Mouse (Mus musculus): ENCODE measurements around the gene Lad1.
A peak's percentile ranks its signal among the peaks of the same experiment; 100 is the strongest.

The Lad1 gene

DNA sequence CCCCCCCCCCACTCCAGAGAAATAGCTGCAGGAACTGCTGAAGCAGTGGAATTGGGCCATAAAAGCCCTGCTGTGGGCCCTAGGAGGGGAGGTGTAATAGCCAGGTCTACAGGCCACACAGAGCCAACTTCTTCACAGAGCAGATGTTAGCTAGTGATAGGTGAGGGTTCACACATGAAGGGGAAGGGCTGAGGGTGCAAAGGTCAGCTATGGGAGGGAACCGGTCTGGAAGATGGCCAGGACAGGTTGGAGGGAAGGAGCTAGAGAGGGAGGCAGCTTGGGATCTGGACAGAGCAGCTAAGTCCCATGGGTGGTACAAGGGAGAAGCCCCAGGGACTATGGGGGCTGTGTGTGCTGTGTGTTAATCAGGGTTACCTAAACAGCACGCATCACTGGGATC is 8.2 kb upstream of the Lad1 start:
- peak; percentile 70 to 78 for DNase-seq

DNA sequence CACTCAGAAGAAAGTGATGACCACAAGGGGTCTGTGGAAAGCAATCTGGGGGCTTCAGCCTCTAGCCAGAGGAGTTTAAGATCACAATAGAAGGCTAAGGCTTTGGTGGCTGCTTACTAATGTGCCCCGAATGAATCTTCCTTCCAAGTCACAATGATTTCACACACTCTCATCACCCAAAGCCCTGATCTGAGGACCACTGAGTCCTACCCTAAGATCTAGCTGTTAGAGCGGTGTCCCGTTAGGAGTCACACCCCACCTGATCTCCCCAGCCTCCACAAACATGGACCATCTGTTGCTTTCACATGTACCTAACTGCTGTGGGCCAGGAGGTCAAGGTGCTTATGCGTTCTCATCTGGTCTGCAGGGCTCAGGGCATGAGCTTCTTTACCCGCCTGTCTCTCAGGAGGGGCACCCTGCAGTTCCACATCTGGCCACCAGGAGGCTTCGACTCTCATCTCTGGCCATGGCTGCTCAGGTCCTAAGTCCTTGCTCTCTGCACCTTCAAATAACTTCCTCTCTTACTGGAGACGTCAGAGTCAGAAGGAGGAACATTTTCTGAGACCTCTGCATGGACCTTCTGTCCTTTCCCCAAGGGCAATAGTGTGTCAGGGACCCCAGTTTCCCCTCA is 7.3 kb upstream of the Lad1 start:
- DNase-seq, result peak; percentile 91 to 97

DNA sequence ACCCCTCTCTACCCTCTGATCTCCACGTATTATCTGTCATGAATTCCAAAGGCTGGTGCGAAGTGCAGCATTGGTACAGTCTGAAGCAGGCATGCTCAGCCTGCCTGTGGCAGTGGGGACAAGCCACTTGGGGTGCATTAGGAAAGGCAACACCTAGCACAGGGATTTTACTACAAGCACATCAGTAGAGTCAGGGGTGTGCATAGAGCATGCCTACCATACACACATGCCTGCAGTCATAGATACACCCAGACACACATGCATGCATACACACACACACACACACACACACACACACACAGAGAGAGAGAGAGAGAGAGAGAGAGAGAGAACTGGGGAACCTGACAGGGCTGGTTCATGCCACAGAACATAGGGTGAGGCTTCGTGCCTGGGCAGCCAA is 6.2 kb upstream of the Lad1 start:
- DNase-seq, result no peak

DNA sequence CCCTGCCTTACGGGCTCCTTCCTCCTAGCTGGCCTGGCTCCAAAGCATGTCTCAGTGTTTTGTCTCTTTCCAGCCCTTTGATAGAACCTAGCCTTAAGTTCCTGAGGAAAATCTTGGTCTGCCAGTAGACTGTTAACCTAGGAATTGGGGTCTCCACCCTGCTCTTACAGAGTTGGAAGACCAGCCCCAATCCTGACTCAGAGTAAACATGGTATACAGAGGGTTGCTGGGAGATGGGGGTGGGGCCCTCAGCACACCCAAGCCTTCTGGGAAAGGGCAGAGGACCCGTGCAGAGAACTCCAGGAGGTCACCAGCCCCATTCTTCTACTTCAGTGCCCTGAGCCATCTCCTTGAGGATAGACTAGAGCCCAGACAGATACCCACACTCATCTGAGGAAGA is 5.8 kb upstream of the Lad1 start:
- no peak for DNase-seq

DNA sequence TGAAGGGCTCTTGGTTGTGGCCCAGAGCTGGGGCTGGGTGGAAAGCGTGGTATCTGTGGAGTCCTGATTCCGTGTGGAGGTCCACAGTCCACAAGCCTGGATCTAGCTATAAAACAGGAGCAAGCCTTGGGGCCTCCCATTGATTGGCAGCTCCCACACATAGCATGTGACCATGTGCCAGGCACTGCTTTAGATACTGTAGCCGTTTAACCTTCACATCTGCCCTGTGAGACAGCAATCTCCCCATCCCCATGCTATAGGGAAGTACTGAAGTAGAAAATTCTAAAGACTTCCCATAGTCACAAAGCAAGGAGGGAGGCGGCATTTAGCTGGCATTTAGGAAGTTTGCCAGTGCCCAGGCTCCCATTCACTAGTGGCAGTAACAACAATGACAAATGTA is 5.3 kb upstream of the Lad1 start:
- DNase-seq, result peak in 1 of 2 experiments; percentile 67

DNA sequence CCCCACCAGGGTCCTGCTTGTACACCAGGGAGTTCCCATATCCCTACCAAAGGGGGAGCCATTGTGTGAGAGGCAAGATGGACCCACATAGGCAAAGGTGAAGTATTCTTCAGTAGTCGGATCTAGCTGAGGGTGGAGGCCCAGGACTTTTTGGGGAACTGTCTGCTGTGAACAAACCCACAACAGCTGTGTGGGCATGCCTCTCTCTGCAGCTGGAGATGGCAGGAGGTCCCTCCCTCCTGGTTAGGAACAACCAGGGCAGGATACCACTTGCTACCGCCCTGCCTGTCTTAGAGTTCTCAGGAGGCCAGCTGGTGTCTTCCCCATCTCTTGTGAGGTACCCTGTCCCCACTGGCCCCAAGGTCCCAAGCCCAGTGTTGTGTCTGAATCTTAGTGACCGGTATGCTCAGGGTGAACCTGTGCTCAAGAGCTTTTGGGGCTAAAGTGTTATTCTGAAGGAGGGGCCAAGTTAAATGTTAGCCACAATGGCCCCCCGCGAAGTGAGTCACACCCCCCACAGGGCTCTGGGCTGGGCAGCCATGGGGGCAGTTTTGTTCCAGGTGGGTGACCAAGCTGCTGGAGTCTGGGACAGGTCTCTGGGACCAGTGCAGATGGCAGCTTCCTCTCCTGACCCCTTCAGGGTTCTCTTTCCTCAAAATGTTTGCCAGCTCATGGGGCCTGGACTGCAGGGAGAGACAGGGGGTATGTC is 4.6 kb upstream of the Lad1 start:
- peak; percentile 82 to 92 for DNase-seq

DNA sequence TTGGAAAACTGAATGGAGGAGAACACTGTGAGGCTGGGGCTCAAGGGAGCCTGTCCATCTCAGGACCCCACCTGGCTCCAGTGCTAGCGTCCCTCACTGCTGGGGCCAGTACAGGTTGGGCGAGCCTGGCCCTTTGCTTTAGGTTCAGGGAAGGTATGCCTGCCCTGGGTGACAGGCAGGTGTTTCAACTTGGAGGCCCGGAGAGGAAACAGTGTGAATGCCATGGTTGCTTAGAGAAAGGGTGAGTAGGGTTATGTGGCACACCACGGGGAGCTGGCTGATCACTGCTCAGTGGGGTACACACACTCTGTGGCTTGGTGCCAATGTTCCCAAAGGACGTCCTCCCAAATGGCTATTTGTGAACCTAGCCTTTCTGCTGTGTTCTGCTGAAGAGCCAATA is 3.9 kb upstream of the Lad1 start:
- DNase-seq, result peak in 1 of 2 experiments; percentile 62

DNA sequence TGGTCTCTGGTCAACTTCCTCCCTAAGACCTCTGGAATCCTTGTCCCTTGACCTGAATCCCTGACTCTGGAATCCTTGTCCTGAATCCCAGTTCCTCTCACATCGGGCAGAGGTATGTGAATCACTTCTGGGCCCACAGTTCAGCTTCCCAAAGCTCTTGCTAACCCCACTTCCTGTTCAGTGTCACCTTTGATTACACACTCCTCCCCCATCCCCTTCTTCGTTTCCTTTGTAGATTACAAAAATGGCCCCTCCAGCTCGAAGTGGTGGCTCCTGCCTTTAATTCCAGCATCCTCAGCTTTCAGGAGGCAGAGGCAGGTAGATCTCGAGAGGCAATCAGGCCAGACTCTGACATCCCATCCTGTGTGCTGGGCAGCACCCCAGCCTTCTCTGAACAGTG is 803 bp upstream of the Lad1 start:
- DNase-seq, result no peak

DNA sequence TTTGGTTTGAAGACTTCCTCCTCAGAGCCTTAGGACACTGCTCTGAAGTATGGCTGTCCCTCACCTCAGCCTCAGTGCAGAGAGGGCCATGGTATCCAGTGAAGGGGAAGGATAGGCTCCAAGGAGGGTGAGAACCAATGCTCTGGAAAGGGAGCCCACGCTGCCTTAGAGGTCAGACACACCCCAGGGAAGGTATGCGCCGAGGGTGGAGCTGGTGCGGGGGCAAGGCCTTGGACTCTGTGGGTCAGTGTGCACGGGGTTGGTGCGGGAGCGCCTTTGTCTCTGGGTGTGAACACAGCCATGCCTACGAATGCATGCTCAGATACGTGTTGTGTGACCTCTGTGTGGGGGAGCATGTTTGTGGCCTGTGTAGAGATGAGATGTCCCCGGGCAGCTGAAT is 1.7 kb downstream of the Lad1 start:
- peak in 1 of 2 experiments; percentile 67 for DNase-seq

DNA sequence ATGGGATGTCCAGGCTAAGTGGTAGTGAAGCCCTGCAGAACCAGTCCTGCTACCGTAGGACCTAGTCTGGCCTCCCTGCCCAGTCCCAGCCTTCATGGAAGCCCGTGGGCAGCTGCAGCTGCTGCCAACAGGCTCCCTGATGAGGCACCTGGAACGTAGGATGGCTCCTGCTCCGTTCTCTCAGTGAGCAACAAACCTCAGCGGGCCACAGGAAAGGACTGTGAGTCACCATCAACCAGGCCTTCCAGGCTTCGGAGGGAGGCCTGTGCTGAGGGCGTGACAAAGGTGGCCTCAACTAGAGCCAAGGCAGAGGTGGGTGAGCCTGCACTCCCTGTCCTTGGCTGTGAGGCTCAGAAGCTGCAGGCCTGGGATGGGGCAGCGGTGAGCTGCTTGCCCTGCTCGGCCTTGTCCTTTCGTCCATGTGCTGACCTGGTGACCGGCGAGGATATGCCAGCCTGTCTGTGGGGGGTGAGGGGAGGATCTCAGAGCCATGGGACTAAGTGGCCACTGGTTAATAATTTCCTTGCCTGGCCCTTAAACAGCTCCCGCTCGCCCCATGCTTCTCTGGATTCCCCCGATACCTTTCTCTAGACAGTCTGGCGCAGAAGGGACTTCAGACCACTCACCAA is 2.5 kb downstream of the Lad1 start:
- peak; percentile 84 to 95 for DNase-seq

DNA sequence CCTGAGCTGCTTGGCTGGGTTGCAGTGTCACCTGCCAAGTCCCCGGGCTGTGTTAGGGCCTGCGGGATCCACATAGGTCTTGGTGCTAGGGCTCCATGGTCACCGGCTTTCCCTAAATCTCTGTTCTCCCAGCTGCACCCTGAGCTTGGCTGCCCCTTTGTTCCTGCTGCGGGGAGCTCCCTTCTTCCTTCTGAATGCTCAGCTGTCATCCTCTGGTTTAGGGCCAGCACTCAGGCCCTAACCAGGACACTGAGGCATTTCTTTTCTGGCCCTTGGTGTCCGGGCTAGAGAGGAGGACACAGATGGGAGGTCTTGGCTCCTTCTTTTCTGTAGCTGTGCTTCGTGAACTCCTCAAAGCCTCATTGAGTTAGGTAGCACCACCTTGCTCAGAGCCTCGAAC is 3.4 kb downstream of the Lad1 start:
- no peak for DNase-seq

DNA sequence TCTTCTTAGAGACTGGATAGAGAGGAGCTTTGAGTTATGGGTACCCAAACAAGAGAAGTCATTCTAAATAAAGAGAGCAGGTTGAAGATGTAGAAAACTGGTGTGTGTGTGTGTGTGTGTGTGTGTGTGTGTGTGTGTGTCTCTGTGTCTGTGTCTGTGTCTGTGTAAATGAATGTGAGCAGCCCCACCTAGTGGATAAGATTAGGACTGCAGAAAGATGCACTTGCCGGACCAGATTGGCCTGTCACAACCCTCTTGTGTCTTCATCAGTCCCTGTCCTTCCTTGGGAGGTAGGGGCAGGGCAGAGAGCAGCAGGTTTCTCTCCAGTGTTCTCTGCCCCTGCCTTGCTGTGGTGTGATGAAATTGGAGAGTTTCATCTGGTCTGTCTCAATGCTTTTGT is 10.5 kb downstream of the Lad1 start:
- DNase-seq, result peak in 1 of 2 experiments; percentile 67

DNA sequence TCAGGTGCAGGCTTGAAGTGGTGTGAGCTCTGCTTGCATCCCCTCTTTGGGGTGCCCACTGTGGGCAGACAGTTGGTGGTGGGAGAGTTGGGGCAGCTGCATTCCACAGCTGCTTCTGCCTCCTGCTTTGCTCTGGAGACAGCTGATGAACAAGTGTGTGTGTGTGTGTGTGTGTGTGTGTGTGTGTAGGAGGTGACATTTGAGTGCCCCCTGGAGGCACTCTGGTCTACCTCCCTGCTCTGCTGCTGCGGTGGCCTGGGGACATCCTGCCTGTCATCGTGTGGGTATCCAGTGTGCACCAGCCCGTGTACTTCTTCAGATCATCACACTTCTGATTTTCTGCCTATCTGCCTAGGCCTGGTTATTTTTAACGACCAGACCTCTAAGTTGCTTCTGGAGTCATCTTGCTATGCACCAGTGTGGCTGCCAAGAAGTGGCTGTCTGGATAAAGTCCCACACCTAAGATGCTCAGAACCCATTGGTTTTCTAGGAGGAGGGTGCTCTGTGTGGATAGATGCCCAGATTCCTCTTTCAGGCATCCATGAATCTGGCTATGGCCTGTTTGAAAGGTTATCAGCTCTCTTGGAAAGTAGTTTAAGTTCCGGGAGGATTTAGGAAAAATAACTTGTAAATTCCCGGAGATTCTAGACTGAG is 15.9 kb downstream of the Lad1 start:
- no peak for DNase-seq

DNA sequence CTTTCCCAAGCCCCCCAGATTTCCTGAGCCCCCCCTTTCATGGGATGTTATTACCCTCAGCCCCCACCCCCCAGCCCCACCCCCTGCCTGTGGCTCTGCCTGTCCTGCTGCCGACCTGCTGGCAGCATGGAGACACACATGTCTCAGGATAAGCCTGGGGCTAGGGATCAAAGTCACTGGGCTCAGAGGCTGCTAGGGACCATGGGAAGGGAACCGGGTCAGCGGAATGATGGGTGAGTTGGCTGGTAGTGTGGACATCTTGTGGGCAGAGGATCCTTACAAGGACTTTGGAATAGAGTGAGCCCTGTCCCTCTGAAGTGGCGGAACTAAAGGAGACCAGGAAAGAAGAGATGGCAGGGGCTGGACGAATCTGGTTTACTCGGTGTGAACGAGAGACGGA is 16.6 kb downstream of the Lad1 start:
- no peak for DNase-seq

DNA sequence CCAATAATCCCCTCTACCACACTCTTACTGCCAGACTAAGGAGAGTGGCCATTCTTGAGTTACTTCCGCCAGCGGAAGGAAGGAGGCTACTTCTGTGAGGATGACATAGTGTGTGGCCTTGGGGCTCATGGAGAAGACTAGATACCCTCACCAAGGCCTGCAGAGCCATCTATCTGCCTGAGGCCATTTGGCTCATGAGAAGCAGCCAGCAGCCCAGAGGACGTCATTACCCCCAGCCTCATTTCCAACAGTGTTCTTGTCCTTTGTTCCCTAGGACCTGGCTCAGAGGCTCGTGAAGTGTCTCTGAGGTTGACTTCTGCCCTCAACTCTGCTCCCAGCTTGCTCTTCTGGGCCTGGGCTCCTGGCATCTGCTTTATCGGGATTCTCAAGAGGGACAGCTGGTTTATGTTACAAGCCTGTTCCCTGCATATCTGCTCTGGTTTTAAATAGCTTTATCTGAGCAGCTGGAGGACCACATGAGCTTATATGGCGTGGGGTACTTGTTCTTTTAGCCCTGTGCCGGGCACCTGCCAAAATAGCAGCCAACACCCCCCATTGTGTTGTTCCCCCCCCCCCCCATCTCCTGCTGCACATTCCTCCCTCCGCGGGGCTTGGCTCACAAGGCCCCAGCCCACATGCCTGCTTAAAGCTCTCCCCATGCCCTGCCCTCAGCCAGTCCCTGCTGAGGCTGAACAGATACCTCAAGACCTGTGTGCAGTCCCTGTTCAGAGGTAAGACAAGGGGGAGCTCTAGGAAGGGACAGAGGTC is 17.5 kb downstream of the Lad1 start, which contains the start of gene Tnnt2:
TSS of gene Tnnt2 (plus strand) at position 639 of the 768 bp plus-strand sequence.
- no peak for DNase-seq

DNA sequence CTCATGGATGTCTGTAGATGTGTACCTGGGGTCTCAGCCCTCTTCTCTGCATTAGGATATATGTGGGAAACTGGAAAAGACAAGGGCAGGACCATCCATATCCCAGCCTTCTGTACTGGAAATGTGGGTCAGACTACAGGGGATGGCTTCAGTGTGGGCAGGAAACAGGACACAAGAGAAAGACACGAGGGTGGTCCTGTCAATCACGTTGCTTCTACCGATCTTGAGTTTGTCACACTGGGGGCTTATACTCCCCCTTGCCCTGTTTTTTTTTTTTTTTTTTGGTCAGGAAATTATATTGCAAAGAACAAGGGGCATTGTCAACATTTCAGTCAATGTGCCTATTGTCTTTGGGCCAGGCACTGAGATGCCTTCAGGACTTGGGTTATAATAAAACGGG is 20.2 kb downstream of the Lad1 start:
- no peak for DNase-seq

DNA sequence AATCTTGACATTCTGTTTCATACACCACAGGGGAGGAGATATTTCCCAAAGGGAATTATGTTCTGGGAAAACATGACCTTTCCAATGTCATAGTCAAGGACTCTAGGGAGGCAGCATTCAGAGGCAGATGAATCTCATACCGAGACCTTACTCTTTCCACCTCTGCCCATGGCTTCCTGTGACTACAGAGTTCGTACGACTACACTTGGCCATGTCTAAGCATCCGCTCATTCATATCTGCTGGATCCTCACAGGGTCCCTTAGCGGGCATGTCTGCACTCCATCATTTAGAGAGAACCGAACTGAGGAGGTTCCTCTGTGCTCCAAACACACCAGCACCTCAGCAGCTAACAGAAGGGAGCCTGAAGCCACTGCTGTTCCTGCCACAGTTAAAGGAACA is 20.7 kb downstream of the Lad1 start:
- no peak for DNase-seq

DNA sequence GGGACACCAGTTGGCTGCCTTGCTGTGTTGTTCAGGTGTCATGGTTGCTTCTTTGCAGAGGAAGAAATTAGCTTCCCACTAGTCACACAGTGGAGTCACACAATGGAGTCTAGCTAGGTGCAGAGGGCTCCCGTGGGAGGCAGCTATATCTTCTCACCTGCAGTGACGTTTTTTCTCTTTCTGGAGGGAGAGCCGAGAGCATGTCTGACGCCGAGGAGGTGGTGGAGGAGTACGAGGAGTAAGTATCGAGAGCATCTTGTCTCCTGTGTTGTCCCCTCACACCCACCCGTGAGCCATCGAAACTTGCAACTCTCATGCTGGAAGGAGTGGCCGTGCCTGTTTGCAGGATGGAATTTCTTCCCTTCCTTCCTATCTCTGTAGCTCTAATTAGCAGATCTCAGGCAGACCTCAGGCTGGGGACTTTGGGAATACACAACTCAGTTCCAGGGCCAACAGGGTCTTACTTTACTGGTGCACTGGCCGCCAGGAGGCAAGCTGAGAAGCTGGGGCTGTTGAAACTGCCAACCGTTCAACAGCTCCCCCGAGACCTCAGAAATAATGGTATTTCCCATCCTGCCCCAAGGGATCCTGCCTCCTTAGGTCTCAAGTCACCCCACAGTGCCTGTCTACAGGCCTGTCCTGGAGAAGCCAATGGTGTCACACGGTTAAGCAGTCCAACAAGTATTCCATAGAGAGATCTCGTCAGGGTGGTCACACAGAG is 22.4 kb downstream of the Lad1 start:
- no peak for DNase-seq

DNA sequence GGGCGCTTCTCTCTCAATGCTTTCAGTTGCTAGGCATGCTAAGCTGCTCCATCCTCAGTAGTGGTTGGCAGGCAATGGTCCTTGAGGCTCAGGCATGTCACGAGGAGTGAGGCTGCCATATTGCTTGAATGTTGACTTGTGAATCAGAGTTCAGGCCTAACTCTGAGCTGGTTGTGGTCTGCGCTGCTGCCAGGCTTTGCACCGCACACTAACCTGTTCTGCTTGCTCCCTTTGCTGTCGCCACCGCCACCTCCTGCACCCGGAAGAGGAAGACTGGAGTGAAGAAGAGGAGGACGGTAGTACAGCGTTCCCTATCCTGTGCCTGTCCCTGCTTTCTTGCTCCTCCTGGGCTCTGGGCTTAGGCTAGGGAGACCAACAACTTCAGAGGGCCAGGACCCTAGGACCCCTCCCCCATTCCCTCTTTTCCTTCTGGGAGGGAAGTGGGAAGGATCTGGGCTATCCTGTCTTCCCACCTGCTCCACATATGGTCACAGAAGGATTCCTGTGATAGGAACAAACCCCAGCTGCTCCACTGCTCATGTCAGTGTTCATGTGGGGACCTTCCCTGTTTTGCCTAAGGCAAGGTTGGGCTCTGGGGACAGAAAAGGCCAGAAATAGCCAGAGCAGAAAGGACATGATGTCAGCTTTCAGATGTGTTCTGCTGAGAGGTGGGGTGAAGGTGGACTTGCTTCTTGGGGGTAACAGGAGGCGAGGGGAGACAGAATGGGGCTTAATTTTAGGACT is 25.3 kb downstream of the Lad1 start:
- DNase-seq, result no peak

DNA sequence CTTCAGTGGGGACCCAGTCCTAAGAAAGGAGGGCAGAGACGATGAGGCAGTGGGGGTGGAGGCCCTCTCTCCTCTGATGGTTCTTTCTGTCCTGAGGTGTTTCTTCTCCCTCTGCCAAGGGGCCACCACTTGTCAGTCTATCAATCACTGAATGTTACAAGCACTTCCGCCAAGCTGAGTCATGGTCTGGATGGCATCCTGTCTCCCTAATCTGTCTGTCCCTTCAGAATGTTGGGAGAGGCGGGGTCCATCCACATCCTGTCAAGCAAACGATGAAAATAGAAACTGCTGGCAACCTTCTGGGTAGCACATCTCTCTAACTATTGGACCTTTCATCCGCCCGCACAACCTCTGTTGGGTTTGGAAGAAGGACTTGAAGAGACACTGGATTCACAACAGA is 26.1 kb downstream of the Lad1 start:
- no peak for DNase-seq

DNA sequence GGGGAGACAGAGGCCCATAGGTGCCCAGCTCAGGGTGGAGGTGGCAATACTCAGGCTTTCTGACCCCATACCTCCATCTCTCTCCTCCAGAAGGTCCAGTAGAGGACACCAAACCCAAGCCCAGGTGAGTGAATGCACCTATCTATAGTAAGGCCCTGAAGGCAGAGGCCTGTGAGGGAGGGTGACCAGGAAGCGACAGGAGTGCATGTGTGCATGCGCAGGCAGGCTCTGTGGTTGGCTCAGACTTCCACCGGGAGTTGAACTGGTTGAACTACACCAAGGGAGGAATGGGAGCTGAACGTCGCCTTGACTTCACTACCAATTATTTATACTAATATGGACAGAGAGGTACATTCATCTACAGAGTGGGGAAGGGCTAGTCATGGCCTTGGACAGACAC is 28.2 kb downstream of the Lad1 start:
- no peak for DNase-seq
